Mouse (Mus musculus) spleen, postnatal 10 days (tissue): ENCODE data around the gene Frmd7.

ENCODE experiments used
- DNase-seq, 2 experiments: peaks; one replicate each; pipeline ENCODE4 v3.0.0; 2021 to 2022; ENCODE audit warnings: low spot score in 2 of 2

Frmd7 gene

GRCm38 (mm10) chrX:50942610-50943009 is at the start of gene Frmd7:
Gene Frmd7 (minus strand): TSS chrX:50942710.
- DNase-seq: no peak

GRCm38 (mm10) chrX:50991324-50991723 is 48.8 kb upstream of the Frmd7 start:
- DNase-seq: no peak

- DNase-seq: no peak
Observed at GRCm38 (mm10) chrX:50989940-50990339, 47.4 kb upstream of the Frmd7 start.

GRCm38 (mm10) chrX:50988581-50988980 is 46.1 kb upstream of the Frmd7 start:
- no peak for DNase-seq

- no peak for DNase-seq
Observed at GRCm38 (mm10) chrX:50978428-50978827, 35.9 kb upstream of the Frmd7 start.

- no peak for DNase-seq
Observed at GRCm38 (mm10) chrX:50972145-50972544, 29.6 kb upstream of the Frmd7 start.

- DNase-seq: no peak
Observed at GRCm38 (mm10) chrX:50969907-50970306, 27.4 kb upstream of the Frmd7 start.

GRCm38 (mm10) chrX:50968157-50968932 is 25.8 kb upstream of the Frmd7 start:
- DNase-seq: no peak

GRCm38 (mm10) chrX:50965157-50965556 is 22.6 kb upstream of the Frmd7 start:
- no peak for DNase-seq

- no peak for DNase-seq
Observed at GRCm38 (mm10) chrX:50962955-50963354, 20.4 kb upstream of the Frmd7 start.

- DNase-seq: no peak
Observed at GRCm38 (mm10) chrX:50948633-50949032, 6.1 kb upstream of the Frmd7 start.

GRCm38 (mm10) chrX:50948116-50948515 is 5.6 kb upstream of the Frmd7 start:
- no peak for DNase-seq

- no peak for DNase-seq
Observed at GRCm38 (mm10) chrX:50937117-50937516, 5.4 kb downstream of the Frmd7 start.

- DNase-seq: no peak
Observed at GRCm38 (mm10) chrX:50930309-50930708, 12.2 kb downstream of the Frmd7 start.

- no peak for DNase-seq
Observed at GRCm38 (mm10) chrX:50926893-50927545, 15.5 kb downstream of the Frmd7 start.

- no peak for DNase-seq
Observed at GRCm38 (mm10) chrX:50924629-50925364, 17.7 kb downstream of the Frmd7 start.

GRCm38 (mm10) chrX:50918754-50919153 is 23.8 kb downstream of the Frmd7 start:
- no peak for DNase-seq

- no peak for DNase-seq
Observed at GRCm38 (mm10) chrX:50917389-50917788, 25.1 kb downstream of the Frmd7 start.

GRCm38 (mm10) chrX:50909915-50910314 is 32.6 kb downstream of the Frmd7 start:
- no peak for DNase-seq

GRCm38 (mm10) chrX:50903497-50903896 is 39.0 kb downstream of the Frmd7 start:
- DNase-seq: no peak

GRCm38 (mm10) chrX:50887999-50888398 is 54.5 kb downstream of the Frmd7 start:
- no peak for DNase-seq

GRCm38 (mm10) chrX:50874246-50875002 is 68.1 kb downstream of the Frmd7 start:
- no peak for DNase-seq
